Mouse (Mus musculus) MEL-GATA-1-ER (cell line): ENCODE measurements around the gene Dis3l2.

Experiments used
- DNase-seq: peaks from one replicate; pipeline ENCODE4 v3.0.0-alpha.2; 2012; ENCODE audit warnings: low read depth; ENCODE audit errors: extremely low read depth

Dis3l2 gene

DNA sequence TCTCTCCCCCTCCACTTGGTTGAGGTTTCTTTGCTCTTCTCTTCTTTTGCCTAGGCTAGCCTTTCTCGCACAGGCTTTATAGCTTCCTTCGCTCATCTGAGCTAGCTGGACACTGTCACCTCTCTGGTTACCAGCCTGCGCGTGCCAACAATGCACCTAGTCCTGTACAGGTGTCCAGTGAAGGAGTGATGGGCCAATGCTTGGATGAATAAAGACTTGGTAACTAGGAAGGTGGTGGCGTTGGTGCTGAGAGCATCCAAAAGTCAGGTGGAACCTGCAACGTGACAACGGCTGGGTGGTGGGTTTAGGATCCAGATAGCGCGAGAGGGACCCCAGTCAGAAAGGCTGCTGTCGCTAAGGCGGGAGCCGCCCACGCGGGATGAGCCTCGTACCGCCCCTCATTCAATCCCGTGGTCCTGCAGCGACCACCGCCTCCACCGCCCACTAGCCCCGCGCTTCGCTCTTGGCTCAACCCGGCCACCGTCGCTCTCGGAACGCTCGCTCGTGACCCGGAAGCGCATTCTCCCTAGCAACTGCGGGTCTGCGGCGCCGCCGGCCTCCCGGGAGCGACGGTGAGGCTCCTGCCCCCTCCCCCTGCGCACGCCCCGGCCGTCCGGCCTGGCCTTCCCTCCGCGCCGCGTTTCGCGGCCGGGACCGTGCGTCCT is at the start of gene Dis3l2:
TSS of gene Dis3l2 (plus strand) at position 509 of the 665 bp plus-strand sequence.
- DNase-seq: peak; percentile 43

DNA sequence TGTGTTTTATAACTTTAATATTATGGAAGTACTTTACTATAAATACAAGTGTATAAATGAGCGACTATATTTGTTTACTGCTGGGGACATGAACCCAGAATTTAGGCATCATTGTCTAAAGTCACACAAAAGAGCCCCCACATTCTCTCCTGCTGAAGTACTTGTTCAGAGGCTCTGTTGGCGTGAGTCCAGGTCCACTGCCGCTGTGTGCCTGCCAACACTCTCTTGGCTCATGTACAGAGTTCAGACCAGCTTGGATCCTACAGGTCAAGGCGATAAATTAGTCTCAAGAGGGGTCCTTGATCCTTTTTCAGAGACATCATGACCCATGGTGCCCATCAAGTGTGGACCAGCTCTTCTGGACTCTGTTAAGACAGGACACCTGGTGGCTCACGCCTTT is 46.5 kb upstream of the Dis3l2 start:
- DNase-seq: no peak

DNA sequence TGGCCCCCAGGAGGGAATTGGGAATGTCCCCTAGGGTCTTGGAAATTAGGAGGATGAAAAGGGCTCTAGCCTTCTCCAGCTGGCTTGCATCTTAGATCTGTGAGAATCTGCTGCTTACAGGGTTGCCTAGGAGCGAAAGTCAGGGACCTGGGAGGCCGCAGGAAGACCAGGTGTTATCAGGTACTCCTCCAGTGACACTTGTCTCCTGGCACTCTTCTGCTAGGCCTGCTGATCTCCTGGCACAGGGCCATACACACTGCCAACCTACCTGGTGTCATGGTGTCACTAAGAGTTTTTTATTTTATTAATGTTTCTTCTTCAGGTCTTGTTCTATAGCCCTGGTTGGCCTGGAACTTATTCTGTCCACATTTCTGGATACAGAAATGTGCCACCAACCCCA is 38.5 kb upstream of the Dis3l2 start:
- no peak for DNase-seq

DNA sequence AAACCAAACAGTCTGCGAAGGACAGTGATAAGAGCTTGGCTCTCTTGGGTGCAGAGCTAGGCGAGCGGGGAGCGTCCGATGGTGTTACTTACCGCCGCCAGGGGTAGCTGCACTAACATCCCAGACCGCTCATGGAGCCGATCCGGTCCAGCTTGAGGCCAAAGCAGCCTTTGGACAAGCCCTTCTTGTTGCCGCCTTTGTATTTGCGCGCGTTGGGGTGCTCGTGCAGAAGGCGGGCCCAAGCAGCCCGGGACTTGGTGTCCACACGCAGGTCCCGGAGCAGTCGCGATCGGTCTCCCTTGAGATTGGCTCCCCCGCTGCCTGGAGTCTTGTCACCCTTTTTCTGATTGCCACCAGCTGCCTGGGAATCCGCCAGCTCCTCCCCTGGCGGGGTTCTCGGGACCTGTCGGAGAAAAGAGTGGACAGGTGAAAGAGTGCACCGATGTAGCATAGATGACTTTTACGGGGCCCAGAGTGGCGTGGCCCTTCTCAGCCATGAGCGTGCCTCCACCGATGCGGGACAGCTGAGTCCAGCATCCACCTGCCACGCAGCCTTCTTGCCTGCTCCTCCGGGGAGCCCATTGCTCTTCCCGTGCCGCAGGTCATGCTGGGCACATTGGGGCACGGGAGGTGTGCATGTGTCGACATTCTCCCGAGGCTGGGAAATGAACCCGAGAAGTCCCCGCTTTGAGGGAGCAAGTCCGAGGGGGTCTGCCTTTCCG is 33.9 kb upstream of the Dis3l2 start:
- no peak for DNase-seq

DNA sequence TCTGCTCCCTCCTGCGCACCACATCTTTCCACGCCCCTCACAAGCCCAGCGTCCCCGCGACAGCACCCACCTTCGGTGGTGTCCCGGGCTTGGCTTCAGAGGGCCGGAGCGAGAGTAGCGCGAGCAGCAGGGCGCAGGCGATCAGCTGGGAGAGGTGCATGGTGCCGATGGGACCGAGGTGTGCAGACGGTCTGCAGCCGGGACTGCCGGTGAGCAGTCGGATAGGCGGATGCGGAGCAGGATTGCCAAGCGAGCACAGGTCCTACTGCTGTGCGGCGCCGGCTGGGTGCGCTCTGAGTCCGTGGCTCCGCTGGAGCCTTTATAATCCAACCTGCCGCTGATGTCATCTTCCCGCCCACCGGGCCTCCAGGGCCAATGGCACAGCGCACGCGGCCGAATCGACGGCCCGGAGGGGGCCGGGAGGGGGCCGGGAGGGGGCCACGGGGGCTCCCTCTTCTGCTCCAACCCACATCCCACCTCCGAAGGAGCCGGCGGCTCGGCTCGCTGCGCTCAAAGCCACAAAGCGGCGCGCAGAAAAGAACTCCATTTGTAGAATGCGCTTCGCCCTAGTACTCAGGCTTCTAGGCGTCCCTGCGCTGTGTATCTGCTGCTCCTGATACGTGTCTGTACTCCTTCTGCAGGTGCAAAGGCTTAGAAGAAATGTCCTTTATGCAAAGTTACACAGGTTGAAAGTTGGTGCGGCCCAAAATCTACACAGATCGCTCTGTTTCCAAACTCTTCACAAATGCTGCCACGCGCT is 33.1 kb upstream of the Dis3l2 start, which contains the start of gene Nppc:
TSS of gene Nppc (minus strand) at position 293 of the 760 bp plus-strand sequence.
- no peak for DNase-seq

DNA sequence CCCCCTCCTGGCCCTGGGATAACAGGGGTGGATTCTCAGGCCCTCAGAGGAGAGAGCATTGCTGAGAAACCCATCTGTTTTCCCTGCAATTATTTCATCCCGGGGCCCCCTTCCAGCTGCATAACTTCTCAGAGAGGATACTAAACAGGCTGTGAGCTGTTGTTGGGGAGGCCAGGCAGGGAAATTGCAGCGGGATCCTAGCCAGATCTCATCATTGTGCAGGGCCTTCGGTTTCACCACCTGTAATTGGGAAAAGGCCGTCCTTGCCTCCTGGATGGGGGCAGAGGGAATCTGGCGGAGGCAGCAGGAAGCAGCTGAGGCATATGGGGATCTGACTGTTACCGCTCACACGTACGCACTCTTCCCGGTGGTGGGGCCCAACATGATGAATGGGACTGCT is 29.2 kb upstream of the Dis3l2 start:
- no peak for DNase-seq

DNA sequence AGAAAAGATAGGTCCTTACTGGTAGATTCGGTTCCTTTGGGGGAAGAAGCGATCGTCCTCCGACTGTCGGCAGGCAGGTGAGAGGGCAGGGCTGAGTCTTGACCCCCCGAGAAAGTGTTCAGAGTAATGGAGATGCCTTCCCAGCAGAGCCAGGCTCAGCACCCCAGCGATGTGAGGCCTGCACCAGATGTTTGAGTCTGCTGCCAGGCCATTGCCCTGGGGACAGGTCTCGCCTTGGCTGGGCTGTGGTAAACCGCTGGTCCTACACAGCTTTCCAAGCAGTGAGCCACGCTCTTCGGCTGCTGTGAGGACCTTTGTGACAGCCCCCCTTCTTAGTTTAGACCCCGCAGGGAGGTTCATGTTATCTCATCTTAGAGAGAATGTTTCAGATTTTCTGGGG is 28.5 kb upstream of the Dis3l2 start:
- DNase-seq: no peak

DNA sequence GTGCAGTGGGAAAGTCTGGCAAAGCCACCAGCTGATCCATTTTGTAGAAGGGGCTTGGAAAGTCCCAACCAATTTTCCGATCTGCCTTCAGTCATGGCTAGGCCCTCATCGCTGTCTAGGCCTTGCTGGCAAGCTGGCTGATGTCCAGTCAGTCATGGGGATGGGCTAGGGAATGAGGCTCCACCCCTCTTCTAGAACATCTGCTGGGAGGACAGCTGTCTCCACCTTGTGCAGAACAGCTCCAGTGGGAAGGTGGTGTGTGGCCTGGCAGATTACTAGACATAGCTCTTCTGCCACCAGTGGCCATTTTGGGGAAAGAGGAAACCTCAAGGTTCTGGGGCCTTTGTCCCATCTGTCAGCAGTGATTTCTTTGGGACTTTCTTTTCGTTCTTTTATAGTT is 26.0 kb upstream of the Dis3l2 start:
- DNase-seq: no peak

DNA sequence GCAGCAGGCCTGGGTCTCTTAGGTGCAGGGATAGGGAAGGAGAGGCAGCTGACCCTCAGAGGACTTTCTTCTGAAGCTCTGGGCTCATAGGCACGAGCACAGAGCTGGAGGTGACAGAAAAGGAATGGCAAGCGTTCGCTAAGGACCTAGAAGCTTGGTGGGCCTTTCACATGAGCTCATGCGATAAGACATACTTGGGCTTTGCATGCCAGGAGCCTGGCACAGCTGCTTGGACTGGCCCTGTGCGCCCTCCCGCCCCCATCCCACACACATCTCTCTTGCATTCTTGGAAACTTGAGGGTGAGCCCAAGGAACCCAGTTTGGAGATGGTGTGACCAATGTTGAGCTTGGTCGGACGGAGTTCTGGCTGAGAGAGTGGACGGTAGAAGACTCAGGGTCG is 24.9 kb upstream of the Dis3l2 start:
- no peak for DNase-seq

DNA sequence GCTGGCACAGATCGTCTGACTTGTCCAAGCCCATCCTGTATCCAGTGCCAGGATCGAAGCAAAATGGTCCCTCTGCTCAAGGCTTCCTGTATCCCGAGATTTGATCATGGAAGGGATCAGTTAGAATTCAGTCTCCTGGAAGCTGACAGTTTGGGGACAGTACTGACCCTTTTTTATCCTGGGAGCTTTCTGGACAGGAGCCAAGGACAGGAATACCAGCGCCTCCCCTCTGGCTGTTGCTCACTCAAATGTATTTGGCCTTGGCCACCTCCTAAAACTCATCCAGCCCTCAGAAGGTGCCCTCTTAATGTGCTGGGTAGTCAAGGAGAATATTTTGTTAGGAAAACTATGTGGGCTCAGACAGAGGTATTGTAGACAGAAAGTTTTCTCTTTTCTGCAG is 16.4 kb upstream of the Dis3l2 start:
- no peak for DNase-seq

DNA sequence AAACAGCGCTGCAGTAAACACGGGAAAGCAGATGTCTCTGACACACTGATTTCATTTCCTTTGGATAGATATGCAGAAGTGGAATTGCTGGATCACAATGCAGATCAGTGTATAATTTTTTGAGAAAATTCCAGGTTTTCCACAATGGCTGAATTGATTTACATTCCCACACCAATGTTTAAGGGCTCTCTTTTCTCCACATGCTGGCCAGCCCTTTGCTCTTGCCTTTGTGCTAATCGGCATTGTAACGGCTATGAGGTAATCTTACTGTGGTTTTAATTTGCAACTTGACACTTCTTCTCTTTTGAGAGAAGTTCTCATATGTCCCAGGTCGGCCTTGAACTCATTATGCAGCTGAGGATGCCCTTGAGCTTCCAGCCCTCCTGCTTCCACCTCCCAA is 12.6 kb upstream of the Dis3l2 start:
- no peak for DNase-seq

DNA sequence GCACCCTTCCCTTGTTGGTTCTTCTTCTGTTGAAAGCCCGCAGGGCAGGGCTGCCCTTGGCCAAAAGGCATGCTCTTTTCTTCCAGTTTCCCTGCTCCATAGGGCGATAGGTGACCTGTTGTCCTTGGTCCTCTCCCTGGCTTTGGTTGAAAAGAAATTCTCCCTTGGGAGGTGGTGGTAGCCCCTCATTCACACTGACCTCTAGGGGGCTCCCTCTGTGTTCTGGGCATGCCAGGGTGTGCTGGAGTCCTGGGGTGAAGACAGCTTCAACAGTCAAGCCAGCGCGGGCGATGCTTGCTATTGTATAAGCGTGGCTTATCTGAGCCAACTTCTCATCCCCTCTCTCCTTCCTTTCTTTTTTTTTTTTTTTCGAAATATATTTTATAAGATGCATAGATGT is 6.7 kb upstream of the Dis3l2 start:
- no peak for DNase-seq

DNA sequence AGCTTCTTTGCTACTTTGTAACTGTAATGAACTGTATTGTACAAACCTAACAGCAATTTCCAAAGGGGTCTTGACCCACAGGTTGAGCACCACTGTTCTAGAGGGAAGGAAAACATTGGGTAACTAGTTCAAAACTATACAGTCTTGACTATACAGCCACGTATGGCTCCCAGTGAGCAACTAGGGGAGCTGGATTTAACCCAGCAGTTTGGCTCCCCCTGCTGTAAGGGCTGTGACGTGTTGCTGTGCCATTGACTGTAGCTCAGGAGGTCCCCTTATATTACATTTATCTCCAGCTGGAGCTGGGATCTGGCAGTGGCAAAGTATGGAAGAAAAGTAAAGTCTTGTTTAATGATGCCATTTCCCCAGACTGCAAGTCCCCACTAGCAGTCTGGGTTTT is 4.9 kb upstream of the Dis3l2 start:
- DNase-seq: no peak

DNA sequence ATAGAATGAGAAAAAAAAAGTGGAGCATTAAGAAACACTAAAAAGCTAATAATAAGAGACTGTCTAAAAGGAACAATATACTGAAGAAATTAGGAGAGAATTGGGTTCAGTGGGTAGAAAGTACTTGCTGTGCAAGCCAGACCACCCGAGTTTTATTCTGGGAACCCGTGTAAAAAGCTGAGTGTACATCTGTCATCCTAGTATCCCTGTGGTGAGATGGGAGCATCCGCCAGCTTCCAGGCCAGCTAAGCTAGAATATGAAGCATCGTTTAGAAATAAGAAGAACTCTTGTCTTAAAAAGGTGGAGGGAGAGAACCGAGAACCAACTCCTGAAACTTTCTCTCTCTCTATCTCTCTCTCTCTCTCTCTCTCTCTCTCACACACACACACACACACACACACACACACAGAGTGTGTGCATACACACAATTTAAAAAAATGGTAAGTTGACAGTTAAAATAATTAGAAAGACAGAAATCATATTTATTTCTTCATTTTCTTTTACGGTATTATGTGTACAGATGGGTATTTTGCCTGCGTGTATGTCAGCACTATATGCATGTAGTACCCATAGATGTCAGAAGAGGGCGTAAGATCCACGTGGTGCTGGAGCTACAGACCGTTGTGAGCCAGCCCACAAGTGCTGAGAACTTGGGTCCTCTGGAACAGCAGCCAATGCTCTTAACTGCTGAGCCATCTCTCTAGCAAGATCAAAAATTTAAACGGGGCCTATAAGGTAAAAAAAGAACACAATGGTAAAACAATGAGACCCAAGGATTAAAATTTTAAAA is 4.1 kb upstream of the Dis3l2 start:
- no peak for DNase-seq

DNA sequence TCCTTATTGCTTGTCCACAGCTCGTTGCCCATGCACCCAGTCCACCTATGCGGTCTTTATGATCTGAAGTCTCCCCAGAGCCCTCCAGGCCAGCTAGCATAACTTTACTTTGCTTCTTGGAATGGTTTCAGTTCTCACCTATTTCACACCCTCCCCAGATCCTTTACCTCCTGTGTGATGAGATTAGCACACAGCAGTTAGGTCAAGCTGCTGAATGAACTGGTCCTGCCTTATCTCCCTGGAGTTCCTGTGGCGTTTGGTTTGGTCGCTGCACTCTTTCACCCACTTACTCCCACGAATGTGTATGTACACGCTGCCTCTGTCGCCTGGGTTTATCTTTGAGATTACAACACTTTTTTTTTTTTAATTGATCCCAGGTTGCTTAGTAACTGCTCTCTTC is 3.2 kb upstream of the Dis3l2 start:
- DNase-seq: no peak

DNA sequence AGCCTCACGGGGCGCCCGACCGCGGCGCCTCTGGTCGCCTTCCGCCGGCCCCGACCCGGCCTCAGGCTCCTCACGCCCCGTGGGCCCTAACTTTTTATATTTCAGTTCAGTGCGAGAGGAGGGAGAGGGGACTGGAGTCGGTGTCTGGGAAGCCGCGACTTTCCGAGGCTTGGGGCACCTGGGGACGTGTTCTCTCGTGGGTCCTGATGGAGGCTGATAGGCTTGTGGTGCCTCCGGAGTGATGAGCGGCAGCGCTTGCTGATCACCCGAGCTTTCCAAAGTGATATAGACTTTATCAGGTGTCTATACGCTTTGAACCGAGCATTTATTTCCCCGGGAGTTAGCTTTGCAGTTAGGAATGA is 338 bp downstream of the Dis3l2 start:
- DNase-seq: peak; percentile 18

DNA sequence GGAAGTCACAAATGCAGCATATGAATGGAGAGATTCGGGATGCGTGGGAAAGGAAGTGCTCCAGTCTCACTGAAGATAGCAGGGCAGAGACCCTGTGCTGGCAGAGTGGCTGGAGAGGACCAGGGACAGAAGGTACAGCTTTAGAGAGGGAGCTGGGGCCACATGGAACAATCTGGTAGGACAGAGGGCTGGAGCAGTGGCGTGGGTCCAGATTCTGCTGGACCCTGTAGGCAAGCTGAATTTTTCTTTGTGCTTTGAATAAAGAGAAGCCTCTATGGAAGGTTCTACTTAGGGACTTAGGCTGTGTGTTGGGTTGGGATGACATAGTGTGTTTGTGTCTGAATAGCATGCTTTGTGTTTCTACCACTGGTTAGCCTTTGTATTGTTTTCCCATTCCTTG is 1.9 kb downstream of the Dis3l2 start:
- no peak for DNase-seq

DNA sequence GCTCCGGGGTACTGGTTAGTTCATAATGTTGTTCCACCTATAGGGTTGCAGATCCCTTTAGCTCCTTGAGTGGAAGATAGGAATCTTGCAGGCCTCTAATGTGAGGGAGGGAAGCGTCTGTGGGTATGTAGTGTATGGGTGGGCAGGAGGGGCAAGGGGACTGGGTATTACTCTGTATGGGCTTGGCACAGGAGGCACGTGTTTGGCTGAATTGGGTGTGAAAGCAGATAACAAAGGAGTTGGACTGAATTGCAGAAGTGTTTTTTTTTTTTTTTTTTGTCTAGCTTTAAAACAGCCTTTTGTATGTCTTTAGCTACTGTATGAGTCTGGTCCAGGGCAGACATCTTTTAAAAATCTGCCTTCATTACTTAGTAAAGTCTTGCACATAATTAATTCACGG is 5.9 kb downstream of the Dis3l2 start:
- peak; percentile 66 for DNase-seq

DNA sequence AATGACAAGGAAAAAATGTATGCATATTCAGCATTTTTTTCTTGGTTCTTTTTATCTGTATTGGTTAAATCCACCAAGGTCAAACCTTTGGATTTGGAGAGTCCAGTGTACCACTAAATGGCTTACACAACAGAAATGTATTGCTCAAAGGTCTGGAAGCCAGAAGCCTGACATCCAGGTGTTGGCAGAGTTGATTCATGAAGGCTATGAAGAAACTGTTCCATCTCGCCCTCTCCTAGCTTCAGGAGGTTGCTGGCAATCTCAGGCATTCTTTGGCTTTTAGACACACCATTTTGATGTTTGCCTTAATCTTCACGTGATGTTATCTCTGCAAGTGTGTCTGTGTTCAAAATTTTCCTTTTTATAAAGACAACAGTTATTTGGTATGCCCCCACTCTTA is 8.4 kb downstream of the Dis3l2 start:
- no peak for DNase-seq

DNA sequence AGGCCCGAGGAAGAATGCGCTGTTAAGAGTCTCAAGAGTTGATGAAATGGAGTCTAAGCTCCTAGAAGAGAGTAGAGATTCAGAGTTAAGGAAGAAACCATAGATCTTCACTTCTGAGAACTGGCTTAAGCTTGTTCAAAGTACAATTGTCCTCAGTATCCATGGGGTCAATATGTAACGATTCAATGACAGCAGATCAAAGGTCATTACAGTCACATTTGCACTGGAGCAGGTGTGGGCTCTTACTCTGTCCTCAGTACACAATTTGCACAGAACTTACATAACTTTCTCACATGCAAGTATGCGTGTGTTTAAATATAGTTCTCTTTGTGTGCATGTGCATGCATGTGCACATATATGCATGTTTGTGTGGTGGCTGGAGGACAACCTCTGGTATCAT is 9.4 kb downstream of the Dis3l2 start:
- DNase-seq: no peak

DNA sequence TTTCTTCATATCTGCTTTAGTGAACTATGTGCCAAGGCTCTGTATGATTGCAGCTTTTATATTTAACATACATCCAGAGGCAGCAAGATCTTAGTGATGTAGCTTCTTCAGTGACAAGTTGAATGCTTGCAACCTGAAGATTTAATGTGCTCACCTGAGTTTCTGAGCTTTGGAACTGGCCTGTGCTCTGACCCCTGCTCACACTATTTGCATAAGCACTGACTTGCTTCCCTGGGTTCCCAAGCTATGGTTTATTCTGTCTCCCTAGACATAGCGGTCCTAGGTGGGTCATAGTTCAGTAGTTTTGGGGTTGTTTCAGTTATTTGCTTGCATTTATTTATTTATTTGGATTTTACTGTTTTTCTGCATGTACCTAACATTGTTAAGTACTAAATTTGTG is 14.6 kb downstream of the Dis3l2 start:
- no peak for DNase-seq

DNA sequence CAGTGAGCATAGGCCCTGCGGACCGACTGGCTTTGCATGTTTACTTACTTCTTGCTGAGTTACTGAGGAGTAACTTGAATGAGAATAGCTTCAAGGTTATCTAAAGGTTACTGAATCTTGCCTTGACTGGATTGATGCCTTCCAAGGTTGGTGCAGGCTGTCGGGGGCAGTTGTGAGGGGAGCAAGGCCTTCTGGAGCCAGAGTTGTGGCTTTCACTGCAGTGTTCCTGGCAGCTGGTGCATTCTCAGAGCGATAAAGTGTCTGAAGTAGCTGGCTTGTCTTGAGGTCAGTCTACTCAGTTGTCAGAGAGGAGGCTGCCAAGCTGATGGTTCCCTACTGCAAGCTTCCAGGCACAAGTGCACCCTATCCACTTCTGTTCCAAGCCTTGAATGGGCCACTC is 15.8 kb downstream of the Dis3l2 start:
- no peak for DNase-seq
